Mouse (Mus musculus): ENCODE measurements at regions not wholly inside any gene's neighbourhood (a gene's known extent, or its start where the extent isn't known, plus 50 kb on each side); places are given as distances from the start of the nearest gene placed in this dataset.

DNA sequence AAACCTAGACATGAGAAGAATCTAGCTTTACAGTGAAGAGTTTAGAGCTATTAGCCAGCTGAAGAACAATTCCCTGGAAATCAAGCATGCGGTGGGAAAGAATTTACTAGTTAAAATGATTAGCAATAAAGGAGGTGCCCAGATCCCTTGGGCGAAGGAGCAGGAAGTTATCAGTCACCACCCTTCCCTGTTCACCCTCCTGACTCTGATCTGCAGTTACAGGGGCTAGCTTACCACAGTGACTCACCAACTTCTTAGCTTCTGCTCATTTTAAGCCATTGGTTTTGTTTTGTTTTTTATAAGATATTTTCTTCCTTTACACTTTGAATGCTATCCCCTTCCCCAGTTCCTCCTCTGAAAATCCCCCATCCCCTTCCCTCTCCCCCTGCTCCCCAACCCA lies 183.6 kb downstream of the Gxylt1 start:
- H3K27me3 ChIP-seq (ENCODE audit: control insufficient read depth, insufficient read depth, low read length): no peaks in the 10 kb centered on the region
- H3K9ac ChIP-seq (replicated peaks; ENCODE audit: low read length): no peak overlapping the region
- no peak overlapping the region for H3K27ac ChIP-seq (replicated peaks; ENCODE audit: low read depth, low read length)
- no peaks in the 10 kb centered on the region for H3K9me3 ChIP-seq (replicated peaks; ENCODE audit: control insufficient read depth, low read length)
- no peaks in the 10 kb centered on the region for H3K4me1 ChIP-seq (ENCODE audit: control insufficient read depth, insufficient read depth, low read length)
- no peak overlapping the region for H3K4me2 ChIP-seq (ENCODE audit: low read depth, low read length)
- no peak for DNase-seq (ENCODE audit: low spot score)
- no peaks in the 10 kb centered on the region for H3K36me3 ChIP-seq (replicated peaks; ENCODE audit: control insufficient read depth, insufficient read depth, low read depth, low read length)
- H3K4me3 ChIP-seq (ENCODE audit: low read depth, low read length): no peak overlapping the region
- no peak for ATAC-seq (replicated peaks; ENCODE audit: insufficient number of reproducible peaks, low FRiP score, low TSS enrichment, low read depth)
- 81% methylated on average over 2 of the region's 2 CpGs for WGBS

DNA sequence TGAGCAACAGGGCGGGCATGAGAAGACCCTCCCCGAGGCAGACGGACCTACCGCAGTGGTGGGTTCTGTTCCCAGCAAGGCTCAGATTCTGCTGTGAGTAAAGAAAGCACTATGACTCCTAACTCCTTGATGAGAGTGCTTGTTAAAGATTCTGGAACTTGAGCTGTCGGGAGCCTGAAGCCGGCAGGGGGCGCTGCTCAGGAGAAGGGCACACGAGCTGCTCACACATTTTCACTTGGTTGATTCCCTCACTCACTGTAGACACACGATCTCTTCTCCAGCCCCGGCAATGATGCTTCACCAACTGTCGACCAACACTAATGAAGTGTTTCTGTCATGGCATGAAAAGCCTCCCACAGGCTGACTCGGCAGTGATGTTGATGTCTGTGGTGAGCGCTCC lies 185.6 kb downstream of the Gxylt1 start:
- DNase-seq (ENCODE audit: low spot score) (peak; percentile 54), ATAC-seq (replicated peaks; ENCODE audit: insufficient number of reproducible peaks, low FRiP score, low TSS enrichment, low read depth) (no peak)
- H3K9me3 ChIP-seq (replicated peaks; ENCODE audit: control insufficient read depth, low read length): no peaks in the 10 kb centered on the region
- 26% methylated on average over 13 of the region's 13 CpGs for WGBS
- no peak overlapping the region for H3K9ac ChIP-seq (replicated peaks; ENCODE audit: low read length)
- no peak overlapping the region for H3K4me2 ChIP-seq (ENCODE audit: low read depth, low read length)
- no peak overlapping the region for H3K27ac ChIP-seq (replicated peaks; ENCODE audit: low read depth, low read length)
- no peaks in the 10 kb centered on the region for H3K36me3 ChIP-seq (replicated peaks; ENCODE audit: control insufficient read depth, insufficient read depth, low read depth, low read length)
- H3K27me3 ChIP-seq (ENCODE audit: control insufficient read depth, insufficient read depth, low read length): no peaks in the 10 kb centered on the region
- no peak overlapping the region for H3K4me3 ChIP-seq (ENCODE audit: low read depth, low read length)
- no peaks in the 10 kb centered on the region for H3K4me1 ChIP-seq (ENCODE audit: control insufficient read depth, insufficient read depth, low read length)

DNA sequence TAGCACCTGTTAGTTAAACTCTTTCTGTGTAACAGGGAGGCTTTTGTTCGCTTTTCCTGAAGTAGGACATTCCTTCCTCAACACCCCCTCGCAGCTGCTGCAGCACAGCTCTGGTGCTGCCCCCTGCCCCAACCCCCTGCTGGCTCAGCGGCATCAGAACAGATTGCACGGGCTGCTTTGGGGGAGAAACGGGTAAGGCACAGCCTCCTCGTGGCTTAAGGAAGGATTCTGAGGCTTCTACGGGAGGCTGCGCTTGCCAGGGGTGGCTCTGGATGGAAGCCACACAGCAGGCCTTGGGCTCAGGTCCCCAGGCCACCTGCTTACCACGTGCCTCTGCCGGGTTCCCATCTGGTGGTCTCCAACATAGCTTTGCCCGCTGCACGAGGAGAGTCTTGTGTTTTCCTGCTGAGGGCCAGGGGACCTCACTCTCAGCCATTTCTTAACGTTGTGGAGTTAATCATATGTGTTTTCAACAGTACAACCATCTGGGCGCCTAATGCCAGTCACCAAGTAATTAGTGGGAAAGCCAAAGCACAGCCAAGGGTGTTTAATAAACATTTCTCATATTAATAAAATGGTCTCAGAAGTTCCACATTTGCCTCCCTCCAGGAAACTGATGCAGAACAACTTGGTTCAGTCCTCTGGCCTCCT lies 189.9 kb downstream of the Gxylt1 start:
- H3K27me3 ChIP-seq (ENCODE audit: control insufficient read depth, insufficient read depth, low read length): no peaks in the 10 kb centered on the region
- ATAC-seq (replicated peaks; ENCODE audit: insufficient number of reproducible peaks, low FRiP score, low TSS enrichment, low read depth): no peak
- H3K4me1 ChIP-seq (ENCODE audit: control insufficient read depth, insufficient read depth, low read length): no peaks in the 10 kb centered on the region
- H3K36me3 ChIP-seq (replicated peaks; ENCODE audit: control insufficient read depth, insufficient read depth, low read depth, low read length): no peaks in the 10 kb centered on the region
- no peak overlapping the region for H3K9ac ChIP-seq (replicated peaks; ENCODE audit: low read length)
- WGBS: 43% methylated on average over 14 of the region's 14 CpGs
- no peak overlapping the region for H3K27ac ChIP-seq (replicated peaks; ENCODE audit: low read depth, low read length)
- H3K4me3 ChIP-seq (ENCODE audit: low read depth, low read length): no peak overlapping the region
- no peaks in the 10 kb centered on the region for H3K9me3 ChIP-seq (replicated peaks; ENCODE audit: control insufficient read depth, low read length)
- H3K4me2 ChIP-seq (ENCODE audit: low read depth, low read length): no peak overlapping the region
- DNase-seq (ENCODE audit: low spot score): no peak

DNA sequence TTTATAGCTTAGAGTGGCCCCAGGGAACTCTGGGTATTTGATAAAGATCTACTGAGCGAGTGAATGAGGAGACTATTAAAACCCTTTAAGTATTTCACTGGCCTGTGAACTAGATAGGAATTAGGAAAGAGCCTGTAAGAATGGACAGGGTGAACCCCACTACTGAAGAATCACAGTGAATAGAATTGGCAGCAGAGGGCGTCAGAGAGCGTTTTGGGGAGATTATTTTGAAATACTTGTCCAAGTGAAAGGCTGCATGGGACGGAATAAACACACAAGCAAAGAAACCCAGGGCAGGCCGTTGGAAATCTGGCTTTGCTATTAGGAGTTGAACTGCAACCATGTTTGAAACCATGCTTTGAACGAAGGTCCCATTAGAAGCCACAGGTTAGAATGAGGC lies 200.9 kb downstream of the Gxylt1 start:
- Histone ChIP-seq H3K9me3 (replicated peaks; ENCODE audit: control insufficient read depth, low read length) (no peaks in the 10 kb centered on the region), H3K4me3 (ENCODE audit: low read depth, low read length) (no peak overlapping the region), H3K36me3 (replicated peaks; ENCODE audit: control insufficient read depth, insufficient read depth, low read depth, low read length) (no peaks in the 10 kb centered on the region), H3K9ac (replicated peaks; ENCODE audit: low read length) (no peak overlapping the region), H3K4me2 (ENCODE audit: low read depth, low read length) (no peak overlapping the region), H3K27ac (replicated peaks; ENCODE audit: low read depth, low read length) (no peak overlapping the region), H3K27me3 (ENCODE audit: control insufficient read depth, insufficient read depth, low read length) (no peaks in the 10 kb centered on the region), H3K4me1 (ENCODE audit: control insufficient read depth, insufficient read depth, low read length) (no peaks in the 10 kb centered on the region)
- ATAC-seq (replicated peaks; ENCODE audit: insufficient number of reproducible peaks, low FRiP score, low TSS enrichment, low read depth): no peak
- DNase-seq (ENCODE audit: low spot score): no peak
- 61% methylated on average over 6 of the region's 6 CpGs for WGBS

DNA sequence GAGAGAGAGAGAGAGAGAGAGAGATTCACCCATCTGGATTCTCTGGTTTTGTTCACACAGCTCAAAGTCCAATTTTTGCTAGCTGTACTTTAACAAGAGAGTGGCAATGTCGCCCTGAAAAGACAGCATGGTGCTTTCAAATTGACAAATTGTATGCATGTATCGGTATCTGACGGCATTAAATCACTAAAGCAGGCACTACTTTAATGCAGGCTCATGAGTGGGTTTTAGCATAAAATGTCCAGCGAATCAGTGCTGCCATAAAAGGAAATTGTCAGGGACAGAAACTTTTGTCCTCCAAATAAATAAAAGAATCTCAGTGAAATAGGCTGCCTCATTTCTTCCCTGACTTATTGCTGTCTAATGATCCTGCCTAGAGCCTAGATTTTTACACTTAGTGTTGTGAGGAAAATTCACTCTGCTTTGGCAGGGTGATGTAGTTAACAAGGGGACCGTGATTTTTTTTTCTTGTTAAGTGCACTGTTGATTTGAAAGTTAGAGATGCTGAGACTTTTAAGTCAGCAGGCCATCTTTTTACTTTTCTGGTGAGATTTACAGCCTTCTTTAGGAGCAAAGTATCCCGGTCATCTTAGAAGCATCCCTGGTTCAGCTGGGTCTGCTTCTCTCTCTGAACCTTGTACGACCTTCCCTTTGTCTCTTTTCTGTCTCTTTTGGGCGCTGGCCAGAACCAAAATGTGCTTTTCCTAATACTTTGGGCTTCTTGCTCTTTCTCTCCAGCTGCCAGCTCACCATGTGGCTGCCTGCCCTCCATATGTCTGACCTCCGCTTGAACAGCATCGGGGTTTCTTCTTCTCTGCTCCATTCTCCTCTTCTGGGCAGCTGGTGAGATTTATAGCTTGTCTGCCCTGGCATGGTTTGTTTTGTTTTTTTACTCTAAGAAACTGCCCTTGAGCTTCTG lies 212.5 kb downstream of the Gxylt1 start:
- ATAC-seq (replicated peaks; ENCODE audit: insufficient number of reproducible peaks, low FRiP score, low TSS enrichment, low read depth) (no peak), DNase-seq (ENCODE audit: low spot score) (no peak)
- 79% methylated on average over 10 of the region's 10 CpGs for WGBS
- no peak overlapping the region for H3K4me3 ChIP-seq (ENCODE audit: low read depth, low read length)
- H3K36me3 ChIP-seq (replicated peaks; ENCODE audit: control insufficient read depth, insufficient read depth, low read depth, low read length): no peaks in the 10 kb centered on the region
- H3K4me1 ChIP-seq (ENCODE audit: control insufficient read depth, insufficient read depth, low read length): no peaks in the 10 kb centered on the region
- no peaks in the 10 kb centered on the region for H3K27me3 ChIP-seq (ENCODE audit: control insufficient read depth, insufficient read depth, low read length)
- H3K27ac ChIP-seq (replicated peaks; ENCODE audit: low read depth, low read length): no peak overlapping the region
- no peak overlapping the region for H3K9ac ChIP-seq (replicated peaks; ENCODE audit: low read length)
- H3K9me3 ChIP-seq (replicated peaks; ENCODE audit: control insufficient read depth, low read length): no peaks in the 10 kb centered on the region
- no peak overlapping the region for H3K4me2 ChIP-seq (ENCODE audit: low read depth, low read length)

DNA sequence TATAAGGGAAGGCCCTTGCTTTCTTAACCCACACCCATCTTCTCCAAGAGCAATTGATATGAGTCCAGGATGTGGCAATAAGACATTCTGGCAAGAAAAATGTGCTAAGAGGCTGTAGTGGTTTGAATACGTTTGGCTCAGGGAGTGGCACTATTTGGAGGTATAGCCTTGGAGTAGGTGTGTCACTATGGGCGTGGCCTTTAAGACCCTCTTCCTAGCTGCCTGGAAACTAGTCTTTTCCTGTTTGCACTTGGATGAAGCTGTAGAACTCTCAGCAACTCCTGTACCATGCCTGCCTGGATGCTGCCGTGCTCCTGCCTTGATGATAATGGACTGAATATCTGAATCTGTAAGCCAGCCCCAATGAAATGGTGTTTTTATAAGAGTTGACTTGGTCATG lies 221.5 kb downstream of the Gxylt1 start:
- no peak for DNase-seq (ENCODE audit: low spot score)
- no peaks in the 10 kb centered on the region for H3K36me3 ChIP-seq (replicated peaks; ENCODE audit: control insufficient read depth, insufficient read depth, low read depth, low read length)
- no peaks in the 10 kb centered on the region for H3K4me1 ChIP-seq (ENCODE audit: control insufficient read depth, insufficient read depth, low read length)
- H3K4me2 ChIP-seq (ENCODE audit: low read depth, low read length): no peak overlapping the region
- H3K4me3 ChIP-seq (ENCODE audit: low read depth, low read length): no peak overlapping the region
- H3K27me3 ChIP-seq (ENCODE audit: control insufficient read depth, insufficient read depth, low read length): no peaks in the 10 kb centered on the region
- WGBS: 79% methylated on average over 3 of the region's 3 CpGs
- no peak for ATAC-seq (replicated peaks; ENCODE audit: insufficient number of reproducible peaks, low FRiP score, low TSS enrichment, low read depth)
- no peak overlapping the region for H3K27ac ChIP-seq (replicated peaks; ENCODE audit: low read depth, low read length)
- no peak overlapping the region for H3K9ac ChIP-seq (replicated peaks; ENCODE audit: low read length)
- H3K9me3 ChIP-seq (replicated peaks; ENCODE audit: control insufficient read depth, low read length): no peaks in the 10 kb centered on the region

DNA sequence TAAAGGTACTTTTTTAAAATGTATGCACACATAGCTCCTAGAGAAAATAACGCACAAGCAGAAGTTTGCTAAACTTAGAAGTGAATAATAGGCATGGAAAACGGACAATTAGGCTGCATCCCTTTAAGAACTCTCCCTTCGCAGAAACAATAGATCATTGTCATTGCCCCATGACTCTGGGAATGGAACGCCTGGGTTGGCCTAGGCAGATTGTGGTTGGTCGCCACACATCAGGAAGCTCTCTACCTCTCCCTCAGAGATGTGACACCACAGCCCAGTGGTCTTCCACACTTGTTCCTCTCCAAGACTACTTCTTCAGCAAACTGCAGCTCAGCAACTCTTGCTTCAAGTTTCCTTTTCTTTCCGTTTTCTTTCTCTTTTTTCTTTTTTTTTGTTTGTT lies 247.8 kb downstream of the Gxylt1 start:
- Histone ChIP-seq H3K27ac (replicated peaks; ENCODE audit: low read depth, low read length) (no peak overlapping the region), H3K4me2 (ENCODE audit: low read depth, low read length) (no peak overlapping the region), H3K9ac (replicated peaks; ENCODE audit: low read length) (no peak overlapping the region), H3K36me3 (replicated peaks; ENCODE audit: control insufficient read depth, insufficient read depth, low read depth, low read length) (no peaks in the 10 kb centered on the region), H3K4me3 (ENCODE audit: low read depth, low read length) (no peak overlapping the region), H3K27me3 (ENCODE audit: control insufficient read depth, insufficient read depth, low read length) (no peaks in the 10 kb centered on the region), H3K9me3 (replicated peaks; ENCODE audit: control insufficient read depth, low read length) (no peaks in the 10 kb centered on the region), H3K4me1 (ENCODE audit: control insufficient read depth, insufficient read depth, low read length) (no peaks in the 10 kb centered on the region)
- no peak for DNase-seq (ENCODE audit: low spot score)
- 31% methylated on average over 6 of the region's 6 CpGs for WGBS
- ATAC-seq (replicated peaks; ENCODE audit: insufficient number of reproducible peaks, low FRiP score, low TSS enrichment, low read depth): no peak

DNA sequence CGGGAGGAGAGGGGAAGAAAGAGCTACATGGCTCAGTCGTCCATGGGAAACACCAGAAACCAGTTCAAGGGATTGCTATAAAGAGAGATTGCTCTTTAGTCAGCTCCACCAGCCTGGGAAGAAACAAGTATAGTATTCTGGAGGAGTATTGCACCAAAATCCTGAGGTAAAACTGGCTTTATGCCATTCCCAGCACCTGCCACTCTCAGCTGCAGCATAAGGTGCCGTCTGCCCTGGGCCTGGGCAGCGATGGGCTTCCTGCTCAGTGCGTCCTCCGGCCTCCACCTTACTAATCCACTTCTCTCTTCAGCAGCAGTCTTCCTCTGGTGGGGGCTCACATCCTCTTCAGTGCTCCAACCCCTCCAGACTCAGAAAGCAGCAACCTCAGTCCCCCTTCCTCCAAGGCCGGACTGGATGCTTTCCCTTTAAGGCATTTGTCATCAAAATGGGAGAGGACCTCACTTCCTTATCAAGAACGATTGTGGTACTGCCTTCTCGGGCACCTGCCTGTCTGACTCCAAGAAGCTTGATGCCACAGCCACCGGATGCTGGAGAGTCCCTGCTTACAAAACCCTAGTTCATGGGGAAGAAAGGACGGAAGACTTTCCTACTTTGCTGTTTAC lies 248.4 kb downstream of the Gxylt1 start:
- no peak overlapping the region for H3K4me2 ChIP-seq (ENCODE audit: low read depth, low read length)
- ATAC-seq (replicated peaks; ENCODE audit: insufficient number of reproducible peaks, low FRiP score, low TSS enrichment, low read depth) (no peak), DNase-seq (ENCODE audit: low spot score) (no peak)
- H3K27ac ChIP-seq (replicated peaks; ENCODE audit: low read depth, low read length): no peak overlapping the region
- H3K9ac ChIP-seq (replicated peaks; ENCODE audit: low read length): no peak overlapping the region
- no peaks in the 10 kb centered on the region for H3K36me3 ChIP-seq (replicated peaks; ENCODE audit: control insufficient read depth, insufficient read depth, low read depth, low read length)
- no peaks in the 10 kb centered on the region for H3K27me3 ChIP-seq (ENCODE audit: control insufficient read depth, insufficient read depth, low read length)
- H3K9me3 ChIP-seq (replicated peaks; ENCODE audit: control insufficient read depth, low read length): no peaks in the 10 kb centered on the region
- H3K4me1 ChIP-seq (ENCODE audit: control insufficient read depth, insufficient read depth, low read length): no peaks in the 10 kb centered on the region
- H3K4me3 ChIP-seq (ENCODE audit: low read depth, low read length): no peak overlapping the region
- 68% methylated on average over 11 of the region's 11 CpGs for WGBS
